Mouse (Mus musculus) testis, adult 2 months (tissue): ENCODE measurements around the gene Otulin.

ENCODE experiments used
- CTCF ChIP-seq: fragments of 200-500 bp; IDR thresholded peaks from 2 replicates; pipeline ENCODE4 v1.5.1; 2012; ENCODE audit warnings: low read depth, mild to moderate bottlenecking, inconsistent platforms, low read length, moderate library complexity; ENCODE audit not compliant: control insufficient read depth, insufficient read depth, insufficient replicate concordance
- POLR2A ChIP-seq: fragments of 200-500 bp; IDR thresholded peaks from 2 replicates; pipeline ENCODE4 v1.6.1; 2012; ENCODE audit warnings: low read depth, mild to moderate bottlenecking, inconsistent platforms, low read length, moderate library complexity; ENCODE audit not compliant: control insufficient read depth

DNA sequence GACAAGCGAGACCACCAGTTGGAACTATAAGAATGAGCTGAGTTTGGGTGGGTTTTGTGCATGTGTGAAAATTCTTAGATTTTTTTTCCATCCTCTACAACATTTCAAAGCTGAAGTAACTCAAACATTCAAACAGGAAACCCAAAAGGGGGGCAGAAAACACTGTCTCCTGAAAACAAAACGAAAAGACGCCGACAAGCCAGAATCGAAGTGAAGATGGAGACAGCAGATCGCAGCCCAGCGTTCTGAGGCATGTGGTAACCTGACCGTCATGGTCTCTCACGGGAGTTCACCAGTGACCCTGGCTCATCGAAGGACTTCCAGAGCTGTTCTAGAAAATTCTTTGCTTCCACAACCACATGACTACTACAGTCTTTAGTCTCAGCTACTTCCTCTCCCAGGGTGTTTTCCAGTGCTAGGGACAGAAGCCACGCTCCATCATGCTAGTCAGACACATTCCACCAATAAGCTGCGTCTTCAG is 39.5 kb upstream of the Otulin start:
- TF ChIP-seq POLR2A, result no peak
- TF ChIP-seq CTCF, result no peak
